In genomic region chr7:27264761-27265160, GRCm38 (mm10) we compare ENCODE assay signal across 26 mouse cellular contexts. TPM values are rescaled to one million over a fixed set of nuclear protein-coding genes. Genes with fewer than 3 reads are reported as not detected.
DNase-seq lines count a peak whose midpoint lies in the region; ATAC-seq and TF ChIP-seq lines count a peak whose summit lies in the region.
"Had no signal": no experiment of that assay in that cellular context is flagged by ENCODE, and none has a peak within 500 bp of the region (broad histone marks: within the 10 kb centered on the region; RNA-seq: fewer than 3 reads in every experiment).

No protein-coding gene starts in this region.

- H3K79me2 ChIP-seq in myocyte (ENCODE audit: control insufficient read depth, insufficient read depth) = peaks cover 6% of the 10 kb centered on the region

- peaks cover 17% of the 10 kb centered on the region for H3K4me1 ChIP-seq in G1E (ENCODE audit: insufficient read depth, low read depth, low read length)

- no peak overlapping the region for H3K4me3 ChIP-seq in layer of hippocampus, adult 2 months
- peak overlapping the region; percentile 36; the same call in 1 of the 2 replicates for H3K4me3 ChIP-seq in G1E (ENCODE audit: low read depth, low read length)
- no peak overlapping the region for H3K4me3 ChIP-seq in myocyte
- H3K4me3 ChIP-seq: embryonic facial prominence, embryonic 13.5 days; embryonic facial prominence, embryonic 15.5 days; erythroblast, embryonic 14.5 days; forebrain, embryonic 10.5 days; forebrain, embryonic 12.5 days had no signal

- DNase-seq in layer of hippocampus, adult 2 months (ENCODE audit: low spot score in 2 of 2) = no peak
- DNase-seq in layer of hippocampus, postnatal 25 days (ENCODE audit: extremely low spot score in 1 of 2, low spot score in 1 of 2) = no peak
- DNase-seq in G1E (ENCODE audit: low spot score) = no peak
- no peak for DNase-seq in c-Kit-positive CD71-positive TER-119-positive erythroid progenitor cells, embryonic 14.5 days (ENCODE audit: low spot score)
- no peak for DNase-seq in thymus, postnatal 25 days
- DNase-seq: adrenal gland, adult 2 months; adrenal gland, postnatal 10 days; adrenal gland, postnatal 36 days; B cell, adult 2 months; cerebellum, adult 11 months; cerebellum, adult 18-20 months; cerebellum, adult 8-10 months; cerebellum, adult 9-11 months; cerebellum, postnatal 14 days; cerebellum, postnatal 36 days; embryo, embryonic 11 days had no signal

- H3K36me3 ChIP-seq in G1E (replicated peaks) = peaks cover 3% of the 10 kb centered on the region
- H3K36me3 ChIP-seq in myocyte (ENCODE audit: control insufficient read depth, insufficient read depth) = peaks cover 4% of the 10 kb centered on the region

- no peak for TF ChIP-seq CTCF in layer of hippocampus, adult 2 months (conservative IDR thresholded peaks at IDR 0.05)
- TF ChIP-seq CTCF in G1E (IDR thresholded peaks at IDR 0.05; ENCODE audit: low read depth, low read length) = no peak

- ATAC-seq in G1E (ENCODE audit: extremely low read depth, insufficient number of reproducible peaks, low FRiP score, poor library complexity, severe bottlenecking) = no peak
- ATAC-seq: CD4-positive, CD25-positive, alpha-beta regulatory T cell, adult 4 months; forebrain, embryonic 14.5 days; forebrain, embryonic 16.5 days had no signal

- TF ChIP-seq POLR2A in myocyte (IDR thresholded peaks at IDR 0.05; ENCODE audit: insufficient read length, low read depth) = no peak

- no peak overlapping the region for H3ac ChIP-seq in myocyte (ENCODE audit: control insufficient read depth, insufficient read length)

- H3K9me3 ChIP-seq in G1E (replicated peaks) = no peaks in the 10 kb centered on the region
- H3K9me3 ChIP-seq: embryonic facial prominence, embryonic 13.5 days; embryonic facial prominence, embryonic 15.5 days; forebrain, embryonic 12.5 days had no signal

- H3K4me2 ChIP-seq in myocyte (ENCODE audit: low read depth) = no peak overlapping the region
- H3K4me2 ChIP-seq: embryonic facial prominence, embryonic 13.5 days; embryonic facial prominence, embryonic 15.5 days; forebrain, embryonic 12.5 days had no signal

- peak overlapping the region; percentile 6; the same call in 1 of the 2 replicates for H3K27ac ChIP-seq in layer of hippocampus, adult 2 months
- H3K27ac ChIP-seq: embryonic facial prominence, embryonic 13.5 days; embryonic facial prominence, embryonic 15.5 days; forebrain, embryonic 10.5 days; forebrain, embryonic 12.5 days had no signal

- H3K27me3 ChIP-seq in G1E (ENCODE audit: insufficient read depth, low read length) (peaks cover 12% of the 10 kb centered on the region; the same call in 1 of the 2 replicates), myocyte (ENCODE audit: control insufficient read depth, insufficient read depth, insufficient read length) (no peaks in the 10 kb centered on the region)
- H3K27me3 ChIP-seq: CH12.LX; embryonic facial prominence, embryonic 13.5 days; embryonic facial prominence, embryonic 15.5 days; forebrain, embryonic 12.5 days had no signal

TF ChIP-seq in myocyte, 11 proteins besides CTCF, POLR2A, EP300 and RAD21:
- TF ChIP-seq CEBPB (IDR thresholded peaks at IDR 0.05; ENCODE audit: insufficient read depth, poor library complexity, severe bottlenecking) = no peak
- peak; percentile 72 for TF ChIP-seq POLR2AphosphoS2 (IDR thresholded peaks at IDR 0.05; ENCODE audit: insufficient read length, low read depth)

RNA-seq across cellular contexts. Expression of gene Numbl, which starts 6.5 kb away (rescaled TPM):
- total RNA-seq in layer of hippocampus, adult 2 months (2021) = 100 to 1,000 TPM; 135 to 148 TPM
- 100 to 1,000 TPM; 147 to 149 TPM for total RNA-seq in layer of hippocampus, postnatal 25 days (2021)
- total RNA-seq in G1E (2014; fragmentation: Nextera tagmentation) (2.9 and 4.5 TPM in 2 replicates), G1E (2017) (1.3 and 1.6 TPM in 2 replicates)
- polyA plus RNA-seq in G1E (2012) (5.7 TPM in 2 replicates), myocyte (2012; fragmentation: generic; extraction: Trizol) (28.8 TPM)

RNA-seq across cellular contexts. Expression of gene Coq8b, which starts 31.9 kb away (rescaled TPM):
- total RNA-seq in layer of hippocampus, adult 2 months (2021) = 10 to 100 TPM; 36.1 to 37.9 TPM
- 10 to 100 TPM; 33.8 to 36.0 TPM for total RNA-seq in layer of hippocampus, postnatal 25 days (2021)
- 19.3 and 30.4 TPM in 2 replicates for total RNA-seq in G1E (2014; fragmentation: Nextera tagmentation)
- total RNA-seq in G1E (2017) = 25.3 and 25.5 TPM in 2 replicates
- polyA plus RNA-seq in G1E (2012) = 62.2 and 65.3 TPM in 2 replicates
- 19.1 TPM for polyA plus RNA-seq in myocyte (2012; fragmentation: generic; extraction: Trizol)

RNA-seq across cellular contexts. Expression of gene Itpkc, which starts 36.3 kb away (rescaled TPM):
- 1 to 10 TPM; 8.5 to 9.1 TPM for total RNA-seq in layer of hippocampus, adult 2 months (2021)
- 1 to 10 TPM; 7.2 to 8.3 TPM for total RNA-seq in layer of hippocampus, postnatal 25 days (2021)
- total RNA-seq in G1E (2014; fragmentation: Nextera tagmentation) (5.3 and 6.6 TPM in 2 replicates), G1E (2017) (4.6 TPM in 2 replicates)
- polyA plus RNA-seq in G1E (2012) (3.5 and 3.9 TPM in 2 replicates), myocyte (2012; fragmentation: generic; extraction: Trizol) (7.1 TPM)

Comparison
In these comparisons a context has a peak if more than half of its experiments do, and no peak if none do; other contexts are left out.
1. RNA of gene Numbl, which starts 6.5 kb away (total RNA-seq): 147 to 149 TPM in layer of hippocampus, postnatal 25 days and 135 to 148 TPM in layer of hippocampus, adult 2 months; 1.3 to 4.5 TPM in G1E; every median in the first group is over 10 times any median in the second.